Mouse (Mus musculus) forebrain, embryonic 13.5 days (tissue): ENCODE measurements around the gene Syt3. TPM values are rescaled to one million over a fixed set of nuclear protein-coding genes. Genes with fewer than 3 reads are reported as not detected.

Experiments used
- ATAC-seq: fragments of 200-750 bp; cut with Nextera tagmentation; 2 replicates; pipeline ENCODE4 v1.8.0; 2017
- H3K27ac ChIP-seq: fragments of 300-500 bp; sonication (generic); 2 replicates; pipeline ENCODE4 v1.5.1; 2015; ENCODE audit warnings: inconsistent platforms, mild to moderate bottlenecking, moderate library complexity
- H3K27me3 ChIP-seq: fragments of 300-500 bp; sonication (generic); 2 replicates; pipeline ENCODE4 v1.6.1; 2015; ENCODE audit warnings: mild to moderate bottlenecking, inconsistent platforms
- H3K36me3 ChIP-seq: fragments of 300-500 bp; sonication (generic); 2 replicates; pipeline ENCODE4 v1.6.1; 2015; ENCODE audit warnings: mild to moderate bottlenecking, inconsistent platforms; ENCODE audit not compliant: poor library complexity, severe bottlenecking
- H3K4me1 ChIP-seq: fragments of 300-500 bp; sonication (generic); 2 replicates; pipeline ENCODE4 v1.6.1; 2015; ENCODE audit warnings: inconsistent platforms
- H3K4me2 ChIP-seq: fragments of 300-500 bp; sonication (generic); 2 replicates; pipeline ENCODE4 v1.6.1; 2015; ENCODE audit warnings: inconsistent platforms, mild to moderate bottlenecking, moderate library complexity
- H3K4me3 ChIP-seq: fragments of 300-500 bp; sonication (generic); 2 replicates; pipeline ENCODE4 v1.5.1; 2015; ENCODE audit warnings: mild to moderate bottlenecking, inconsistent platforms
- H3K9ac ChIP-seq: fragments of 300-500 bp; sonication (generic); 2 replicates; pipeline ENCODE4 v1.6.1; 2015; ENCODE audit warnings: mild to moderate bottlenecking, inconsistent platforms
- H3K9me3 ChIP-seq: fragments of 300-500 bp; sonication (generic); replicated peaks from 2 replicates; pipeline ENCODE4 v1.6.1; 2016; ENCODE audit warnings: inconsistent platforms
- WGBS: fragments of 180-500 bp; shearing (Covaris S2); methylation state at CpG from one replicate; pipeline ENCODE4 v1.1.7; 2015; 5-methylcytosine and 5-hydroxymethylcytosine counted together
- polyA plus RNA-seq: library from polyadenylated mRNA; unstranded; fragments of >200 nt; fragmentation: Nextera tagmentation; extraction: Ambion mirVana; gene quantifications from 2 replicates; pipeline ENCODE4 v1.2.1, GENCODE M21; 2015

Syt3 gene
- polyA plus RNA-seq, 1 experiment from 2014 or later: 10.1 TPM

GRCm38 (mm10) chr7:44358886-44359654, 24.8 kb upstream of the Syt3 start:
- peak overlapping the region; percentile 88 for H3K4me2 ChIP-seq
- H3K4me1 ChIP-seq: peaks cover 39% of the 10 kb centered on the region
- ATAC-seq: peak; percentile 6
- H3K27me3 ChIP-seq: peaks cover 66% of the 10 kb centered on the region
- H3K27ac ChIP-seq: peak overlapping the region; percentile 85
- no peaks in the 10 kb centered on the region for H3K9me3 ChIP-seq
- peak overlapping the region; percentile 49 for H3K4me3 ChIP-seq
- WGBS: 3% methylated on average over 25 of the region's 26 CpGs
- H3K9ac ChIP-seq: peak overlapping the region; percentile 65
- no peaks in the 10 kb centered on the region for H3K36me3 ChIP-seq

GRCm38 (mm10) chr7:44359908-44360672, 23.8 kb upstream of the Syt3 start:
- H3K36me3 ChIP-seq: no peaks in the 10 kb centered on the region
- H3K4me1 ChIP-seq: peaks cover 37% of the 10 kb centered on the region
- peak overlapping the region; percentile 88 for H3K4me2 ChIP-seq
- peak overlapping the region; percentile 49 for H3K4me3 ChIP-seq
- ATAC-seq: peak; percentile 82
- under 1% methylated on average over 54 of the region's 54 CpGs for WGBS
- H3K27ac ChIP-seq: peak overlapping the region; percentile 85
- H3K9me3 ChIP-seq: no peaks in the 10 kb centered on the region
- H3K27me3 ChIP-seq: peaks cover 56% of the 10 kb centered on the region
- peak overlapping the region; percentile 70 for H3K9ac ChIP-seq

GRCm38 (mm10) chr7:44360792-44361301, 23.1 kb upstream of the Syt3 start:
- Histone ChIP-seq H3K27me3 (peaks cover 48% of the 10 kb centered on the region), H3K9ac (peak overlapping the region; percentile 70), H3K27ac (peak overlapping the region; percentile 85; the same call in 1 of the 2 replicates), H3K4me3 (peak overlapping the region; percentile 49), H3K36me3 (no peaks in the 10 kb centered on the region), H3K4me2 (peak overlapping the region; percentile 88), H3K9me3 (no peaks in the 10 kb centered on the region), H3K4me1 (peaks cover 37% of the 10 kb centered on the region)
- 8% methylated on average over 21 of the region's 21 CpGs for WGBS
- ATAC-seq: peak; percentile 25

GRCm38 (mm10) chr7:44372678-44373077, 11.2 kb upstream of the Syt3 start:
- no peaks in the 10 kb centered on the region for H3K27me3 ChIP-seq
- no peaks in the 10 kb centered on the region for H3K36me3 ChIP-seq
- WGBS: 92% methylated on average over 8 of the region's 8 CpGs
- no peak overlapping the region for H3K27ac ChIP-seq
- no peak for ATAC-seq
- no peak overlapping the region for H3K4me2 ChIP-seq
- H3K4me1 ChIP-seq: peaks cover 15% of the 10 kb centered on the region
- no peaks in the 10 kb centered on the region for H3K9me3 ChIP-seq
- no peak overlapping the region for H3K4me3 ChIP-seq
- H3K9ac ChIP-seq: no peak overlapping the region

GRCm38 (mm10) chr7:44373460-44373859, 10.4 kb upstream of the Syt3 start:
- Histone ChIP-seq H3K4me2 (peak overlapping the region; percentile 82), H3K4me3 (peak overlapping the region; percentile 61), H3K9me3 (no peaks in the 10 kb centered on the region), H3K4me1 (peaks cover 19% of the 10 kb centered on the region), H3K9ac (peak overlapping the region; percentile 45; the same call in 1 of the 2 replicates), H3K36me3 (no peaks in the 10 kb centered on the region), H3K27me3 (peaks cover 6% of the 10 kb centered on the region; the same call in 1 of the 2 replicates), H3K27ac (no peak overlapping the region)
- no peak; the same call in 1 of the 2 replicates for ATAC-seq
- WGBS: 16% methylated on average over 7 of the region's 7 CpGs

GRCm38 (mm10) chr7:44373889-44374652, 9.8 kb upstream of the Syt3 start:
- Histone ChIP-seq H3K4me3 (peak overlapping the region; percentile 61), H3K4me2 (peak overlapping the region; percentile 82), H3K36me3 (no peaks in the 10 kb centered on the region), H3K9ac (peak overlapping the region; percentile 78), H3K4me1 (peaks cover 20% of the 10 kb centered on the region), H3K9me3 (no peaks in the 10 kb centered on the region), H3K27ac (peak overlapping the region; percentile 49), H3K27me3 (peaks cover 7% of the 10 kb centered on the region; the same call in 1 of the 2 replicates)
- WGBS: under 1% methylated on average over 19 of the region's 19 CpGs
- ATAC-seq: peak; percentile 93

- H3K4me2 ChIP-seq: peak overlapping the region; percentile 82
- H3K27ac ChIP-seq: peak overlapping the region; percentile 49
- peaks cover 20% of the 10 kb centered on the region for H3K4me1 ChIP-seq
- H3K4me3 ChIP-seq: peak overlapping the region; percentile 61
- peaks cover 7% of the 10 kb centered on the region; the same call in 1 of the 2 replicates for H3K27me3 ChIP-seq
- H3K9me3 ChIP-seq: no peaks in the 10 kb centered on the region
- peak; percentile 28 for ATAC-seq
- H3K36me3 ChIP-seq: no peaks in the 10 kb centered on the region
- peak overlapping the region; percentile 78 for H3K9ac ChIP-seq
- 0% methylated on average over 5 of the region's 5 CpGs for WGBS
Measured at GRCm38 (mm10) chr7:44374756-44375155, 9.1 kb upstream of the Syt3 start.

GRCm38 (mm10) chr7:44375207-44375606, 8.7 kb upstream of the Syt3 start:
- Histone ChIP-seq H3K4me2 (peak overlapping the region; percentile 82), H3K9me3 (0 out of 2 replicates have a peak, but pooled peaks cover under 1% of the 10 kb centered on the region), H3K27me3 (peaks cover 7% of the 10 kb centered on the region; the same call in 1 of the 2 replicates), H3K4me1 (peaks cover 20% of the 10 kb centered on the region), H3K4me3 (peak overlapping the region; percentile 61), H3K9ac (peak overlapping the region; percentile 78), H3K27ac (peak overlapping the region; percentile 49; the same call in 1 of the 2 replicates), H3K36me3 (no peaks in the 10 kb centered on the region)
- 3% methylated on average over 10 of the region's 10 CpGs for WGBS
- ATAC-seq: no peak

- no peak overlapping the region for H3K27ac ChIP-seq
- peaks cover 7% of the 10 kb centered on the region; the same call in 1 of the 2 replicates for H3K27me3 ChIP-seq
- no peak overlapping the region for H3K4me3 ChIP-seq
- 0 out of 2 replicates have a peak, but pooled peaks cover 6% of the 10 kb centered on the region for H3K9me3 ChIP-seq
- 63% methylated on average over 3 of the region's 3 CpGs for WGBS
- H3K9ac ChIP-seq: no peak overlapping the region
- peaks cover 20% of the 10 kb centered on the region for H3K4me1 ChIP-seq
- H3K4me2 ChIP-seq: no peak overlapping the region
- H3K36me3 ChIP-seq: no peaks in the 10 kb centered on the region
- ATAC-seq: no peak
Measured at GRCm38 (mm10) chr7:44375793-44376192, 8.1 kb upstream of the Syt3 start.

- H3K9ac ChIP-seq: no peak overlapping the region
- peaks cover 7% of the 10 kb centered on the region; the same call in 1 of the 2 replicates for H3K27me3 ChIP-seq
- 0 out of 2 replicates have a peak, but pooled peaks cover 6% of the 10 kb centered on the region for H3K9me3 ChIP-seq
- no peak for ATAC-seq
- peaks cover 33% of the 10 kb centered on the region for H3K4me1 ChIP-seq
- no peak overlapping the region for H3K4me3 ChIP-seq
- H3K27ac ChIP-seq: no peak overlapping the region
- H3K36me3 ChIP-seq: no peaks in the 10 kb centered on the region
- H3K4me2 ChIP-seq: no peak overlapping the region
- 40% methylated on average over 4 of the region's 4 CpGs for WGBS
Measured at GRCm38 (mm10) chr7:44378290-44378689, 5.6 kb upstream of the Syt3 start.

- Histone ChIP-seq H3K9me3 (0 out of 2 replicates have a peak, but pooled peaks cover 6% of the 10 kb centered on the region), H3K4me3 (no peak overlapping the region; the same call in 1 of the 2 replicates), H3K4me2 (no peak overlapping the region), H3K27ac (peak overlapping the region; percentile 93), H3K4me1 (peaks cover 37% of the 10 kb centered on the region), H3K36me3 (no peaks in the 10 kb centered on the region), H3K27me3 (peaks cover 18% of the 10 kb centered on the region), H3K9ac (0 out of 2 replicates have a peak overlapping the region, but pooled peaks have one; percentile 12)
- 62% methylated on average over 12 of the region's 12 CpGs for WGBS
- peak; percentile 69 for ATAC-seq
Measured at GRCm38 (mm10) chr7:44382541-44382940, 1.4 kb upstream of the Syt3 start.
